Mouse (Mus musculus): Measurements from ENCODE around the gene Ccdc102a. TPM values are rescaled to one million over a fixed set of nuclear protein-coding genes. Genes with fewer than 3 reads are reported as not detected.

Ccdc102a gene
- polyA plus RNA-seq, 1 experiment from 2014 or later, result 18.6 TPM

DNA sequence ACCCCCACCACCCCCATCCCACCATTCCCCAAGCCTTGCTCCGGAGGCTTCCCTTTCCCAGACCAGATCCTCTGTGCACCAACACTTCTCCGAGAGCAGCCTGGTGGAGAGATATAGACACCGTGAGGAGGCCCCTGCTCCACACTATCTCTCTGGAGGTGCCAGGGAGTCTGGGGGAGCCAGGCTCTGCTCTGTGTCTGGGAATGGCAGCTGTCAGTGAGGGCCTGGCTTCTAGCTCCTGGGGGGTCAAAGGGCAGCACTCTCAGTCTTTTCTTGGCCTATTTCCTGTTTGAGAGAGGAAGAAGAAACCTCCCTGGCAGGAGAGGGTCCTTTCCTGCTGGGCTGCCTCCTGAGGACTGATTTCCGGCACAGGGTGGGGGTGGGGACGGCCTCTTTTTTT, 16.9 kb downstream of the Ccdc102a start:
- H3K27me3 ChIP-seq, result no peaks in the 10 kb centered on the region
- peaks cover 58% of the 10 kb centered on the region for H3K4me1 ChIP-seq (replicated peaks)
- WGBS, result 12% methylated on average over 5 of the region's 5 CpGs
- H3K27ac ChIP-seq, result peak overlapping the region; percentile 88
- H3K9me3 ChIP-seq (replicated peaks), result no peaks in the 10 kb centered on the region
- ATAC-seq (replicated peaks; ENCODE audit: insufficient number of reproducible peaks, insufficient read depth, low FRiP score, low read depth), result peak; percentile 50
- H3K36me3 ChIP-seq, result peaks cover 14% of the 10 kb centered on the region
- peak overlapping the region; percentile 39 for H3K4me2 ChIP-seq
- H3K4me3 ChIP-seq, result no peak overlapping the region
- peak overlapping the region; percentile 36; the same call in 1 of the 2 replicates for H3K9ac ChIP-seq

DNA sequence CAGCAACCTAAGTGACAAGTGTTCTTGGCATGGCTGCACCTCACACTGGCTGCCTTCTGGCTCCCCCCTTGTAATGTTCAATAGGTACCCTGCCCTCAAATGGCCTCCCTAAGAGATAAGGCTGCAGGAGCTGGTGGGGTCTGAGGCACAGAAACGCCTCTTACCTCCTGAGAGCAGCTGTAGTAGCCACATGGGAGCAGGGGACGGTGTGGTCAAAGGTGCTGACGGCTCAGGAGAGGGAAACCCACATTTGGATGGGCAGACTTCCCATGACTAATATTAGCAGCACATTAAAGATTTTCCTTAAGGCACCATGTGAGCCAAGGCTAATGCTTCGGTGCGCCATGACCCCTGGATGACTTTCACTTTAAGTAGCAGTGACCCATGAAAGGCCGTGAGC, 17.3 kb downstream of the Ccdc102a start:
- Histone ChIP-seq H3K9ac (no peak overlapping the region), H3K4me1 (replicated peaks) (peaks cover 55% of the 10 kb centered on the region)

DNA sequence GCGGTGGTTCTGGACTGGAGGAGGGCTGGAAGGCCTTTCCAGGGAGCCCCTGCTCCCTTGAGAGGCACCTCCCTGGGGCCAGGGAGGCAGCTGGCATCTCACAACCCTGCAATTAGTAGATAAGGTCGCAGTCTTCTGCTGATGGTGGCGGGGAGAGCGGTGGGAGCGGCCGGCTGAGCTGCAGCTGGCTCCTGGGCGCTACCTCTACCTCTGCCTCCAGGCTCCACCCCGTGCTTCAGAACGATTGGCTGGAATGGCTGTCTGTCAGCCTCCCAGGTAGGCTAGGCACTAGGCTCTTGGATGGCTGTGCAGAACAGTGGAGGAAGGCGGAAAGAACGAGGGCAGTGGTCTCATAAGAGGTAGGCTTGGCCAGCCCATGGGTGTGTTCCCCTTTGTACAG, 18.6 kb downstream of the Ccdc102a start:
- ATAC-seq (replicated peaks; ENCODE audit: insufficient number of reproducible peaks, insufficient read depth, low FRiP score, low read depth), result peak; percentile 23; the same call in 1 of the 2 replicates
- H3K9ac ChIP-seq, result 0 out of 2 replicates have a peak overlapping the region, but pooled peaks have one; percentile 28
- no peaks in the 10 kb centered on the region for H3K27me3 ChIP-seq
- no peak overlapping the region for H3K27ac ChIP-seq
- peaks cover 8% of the 10 kb centered on the region for H3K36me3 ChIP-seq
- H3K4me1 ChIP-seq (replicated peaks), result peaks cover 42% of the 10 kb centered on the region
- H3K4me2 ChIP-seq, result peak overlapping the region; percentile 57
- WGBS, result 19% methylated on average over 11 of the region's 11 CpGs
- H3K9me3 ChIP-seq (replicated peaks), result no peaks in the 10 kb centered on the region
- H3K4me3 ChIP-seq, result peak overlapping the region; percentile 20; the same call in 1 of the 2 replicates

More for the DNA sequence above, 17.3 kb downstream of the Ccdc102a start:
- ATAC-seq (replicated peaks; ENCODE audit: insufficient number of reproducible peaks, insufficient read depth, low FRiP score, low read depth), result peak; percentile 34
- Histone ChIP-seq H3K9me3 (replicated peaks) (no peaks in the 10 kb centered on the region), H3K27ac (peak overlapping the region; percentile 88), H3K4me2 (peak overlapping the region; percentile 39), H3K36me3 (peaks cover 10% of the 10 kb centered on the region), H3K4me3 (no peak overlapping the region), H3K27me3 (no peaks in the 10 kb centered on the region)
- 6% methylated on average over 6 of the region's 6 CpGs for WGBS

DNA sequence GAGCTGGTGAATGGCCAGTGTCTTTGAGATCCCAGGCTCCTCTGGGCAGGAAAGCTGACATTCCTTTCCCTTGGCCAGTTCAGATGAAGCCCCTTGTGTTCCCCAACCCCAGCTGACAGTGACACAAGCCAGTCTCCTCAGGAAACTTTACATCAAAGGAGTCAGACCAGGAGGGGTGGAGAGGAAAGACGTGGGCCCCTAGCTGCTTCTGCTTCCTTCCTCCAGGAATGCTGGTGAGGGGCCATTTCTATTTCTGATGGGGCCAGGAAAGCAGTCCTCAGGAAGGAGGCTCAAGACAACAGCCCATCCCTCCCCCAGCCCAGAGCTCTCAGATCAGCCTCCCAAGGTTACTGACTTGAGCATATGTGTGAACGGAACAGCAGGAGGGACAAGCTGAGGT, 25.0 kb downstream of the Ccdc102a start:
- Histone ChIP-seq H3K9ac (no peak overlapping the region), H3K36me3 (no peaks in the 10 kb centered on the region), H3K4me3 (no peak overlapping the region), H3K4me2 (no peak overlapping the region), H3K4me1 (replicated peaks) (peaks cover 17% of the 10 kb centered on the region), H3K27ac (0 out of 2 replicates have a peak overlapping the region, but pooled peaks have one; percentile 49), H3K9me3 (replicated peaks) (no peaks in the 10 kb centered on the region), H3K27me3 (no peaks in the 10 kb centered on the region)
- peak; percentile 56 for ATAC-seq (replicated peaks; ENCODE audit: insufficient number of reproducible peaks, insufficient read depth, low FRiP score, low read depth)
- 18% methylated on average over 2 of the region's 2 CpGs for WGBS

DNA sequence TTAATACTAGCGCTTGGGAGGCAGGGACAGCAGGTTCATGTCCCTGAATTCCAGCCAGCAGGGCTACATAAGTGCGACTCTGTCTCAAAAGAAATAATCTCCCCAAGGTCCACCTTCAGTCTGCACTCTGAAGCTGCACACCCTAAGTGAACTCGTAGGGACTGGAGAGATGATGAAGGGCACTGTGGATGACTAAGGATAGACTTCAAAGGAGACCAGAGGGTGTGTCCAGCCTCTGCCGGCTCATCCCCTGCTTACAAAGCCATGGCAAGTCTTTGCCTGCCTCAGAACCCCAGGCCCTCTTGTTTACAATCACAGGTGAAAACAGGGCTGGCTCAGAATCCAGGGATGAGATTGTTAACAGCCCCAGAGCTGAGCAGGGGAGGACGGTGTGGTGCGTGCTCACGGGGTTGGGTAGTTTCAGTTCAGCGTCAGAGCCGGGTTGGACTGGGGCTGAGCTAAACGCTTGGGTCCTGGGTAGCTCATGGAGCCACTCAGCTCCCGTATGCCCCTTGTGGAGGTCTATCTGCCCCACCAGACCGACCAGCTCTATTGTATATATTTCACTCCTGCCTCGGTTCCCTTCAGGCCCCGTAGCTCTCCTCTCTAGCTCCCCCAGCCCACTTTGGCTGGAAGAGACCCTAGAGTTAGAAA, 29.4 kb downstream of the Ccdc102a start:
- Histone ChIP-seq H3K4me3 (no peak overlapping the region), H3K9me3 (replicated peaks) (no peaks in the 10 kb centered on the region), H3K4me1 (replicated peaks) (peaks cover 15% of the 10 kb centered on the region), H3K27ac (no peak overlapping the region), H3K36me3 (no peaks in the 10 kb centered on the region), H3K4me2 (peak overlapping the region; percentile 33), H3K9ac (no peak overlapping the region), H3K27me3 (no peaks in the 10 kb centered on the region)
- ATAC-seq (replicated peaks; ENCODE audit: insufficient number of reproducible peaks, insufficient read depth, low FRiP score, low read depth), result no peak
- WGBS, result 30% methylated on average over 14 of the region's 14 CpGs

DNA sequence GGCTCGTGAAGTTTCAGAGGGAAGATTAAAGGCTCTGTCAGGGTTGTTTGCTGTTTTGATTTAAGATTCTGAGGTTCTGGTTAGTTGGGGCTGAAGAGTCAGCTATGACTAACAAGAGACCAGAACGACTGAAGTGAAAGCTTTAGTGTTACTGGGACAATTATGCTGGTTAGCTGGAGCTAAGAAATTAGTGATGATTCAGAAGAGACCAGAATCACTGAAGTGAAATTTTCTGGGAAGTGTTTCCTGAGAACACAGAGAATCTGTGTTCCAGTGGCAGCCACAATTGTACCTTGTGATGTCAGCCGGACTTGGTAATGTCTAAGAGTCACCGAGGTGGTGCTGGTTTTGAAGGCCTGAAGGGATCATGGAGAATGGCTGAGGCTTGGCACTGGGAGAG, 37.2 kb downstream of the Ccdc102a start:
- no peak overlapping the region for H3K4me3 ChIP-seq
- no peaks in the 10 kb centered on the region for H3K27me3 ChIP-seq
- WGBS, result 59% methylated on average over 4 of the region's 4 CpGs
- no peak overlapping the region for H3K4me2 ChIP-seq
- H3K36me3 ChIP-seq, result no peaks in the 10 kb centered on the region
- H3K4me1 ChIP-seq (replicated peaks), result peaks cover 8% of the 10 kb centered on the region
- H3K27ac ChIP-seq, result no peak overlapping the region
- H3K9ac ChIP-seq, result no peak overlapping the region
- no peaks in the 10 kb centered on the region for H3K9me3 ChIP-seq (replicated peaks)
- ATAC-seq (replicated peaks; ENCODE audit: insufficient number of reproducible peaks, insufficient read depth, low FRiP score, low read depth), result no peak

DNA sequence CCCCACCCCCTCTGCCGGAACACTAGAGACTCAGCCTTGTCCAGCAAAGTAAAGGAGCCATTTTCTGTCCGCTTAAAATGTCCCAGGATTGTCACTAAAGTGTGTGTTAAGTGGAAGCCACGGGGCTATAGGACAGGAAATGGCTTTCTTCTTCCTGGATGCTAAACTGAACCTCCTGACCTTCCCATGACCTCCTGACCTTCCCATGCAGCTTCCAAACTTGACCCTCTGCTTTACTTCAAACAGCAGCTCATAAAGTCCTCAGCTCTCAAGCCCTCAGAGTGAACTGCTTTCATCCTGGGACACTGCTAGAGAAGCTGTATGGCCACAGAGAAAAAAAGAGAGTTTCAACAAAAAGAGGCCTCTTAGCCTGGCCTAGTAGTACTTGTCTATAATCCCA, 41.1 kb downstream of the Ccdc102a start:
- 44% methylated on average over 3 of the region's 3 CpGs for WGBS
- Histone ChIP-seq H3K4me1 (replicated peaks) (peaks cover 37% of the 10 kb centered on the region), H3K9ac (no peak overlapping the region), H3K4me2 (peak overlapping the region; percentile 94), H3K4me3 (no peak overlapping the region), H3K36me3 (no peaks in the 10 kb centered on the region), H3K27me3 (no peaks in the 10 kb centered on the region), H3K27ac (peak overlapping the region; percentile 63), H3K9me3 (replicated peaks) (no peaks in the 10 kb centered on the region)
- ATAC-seq (replicated peaks; ENCODE audit: insufficient number of reproducible peaks, insufficient read depth, low FRiP score, low read depth), result no peak

DNA sequence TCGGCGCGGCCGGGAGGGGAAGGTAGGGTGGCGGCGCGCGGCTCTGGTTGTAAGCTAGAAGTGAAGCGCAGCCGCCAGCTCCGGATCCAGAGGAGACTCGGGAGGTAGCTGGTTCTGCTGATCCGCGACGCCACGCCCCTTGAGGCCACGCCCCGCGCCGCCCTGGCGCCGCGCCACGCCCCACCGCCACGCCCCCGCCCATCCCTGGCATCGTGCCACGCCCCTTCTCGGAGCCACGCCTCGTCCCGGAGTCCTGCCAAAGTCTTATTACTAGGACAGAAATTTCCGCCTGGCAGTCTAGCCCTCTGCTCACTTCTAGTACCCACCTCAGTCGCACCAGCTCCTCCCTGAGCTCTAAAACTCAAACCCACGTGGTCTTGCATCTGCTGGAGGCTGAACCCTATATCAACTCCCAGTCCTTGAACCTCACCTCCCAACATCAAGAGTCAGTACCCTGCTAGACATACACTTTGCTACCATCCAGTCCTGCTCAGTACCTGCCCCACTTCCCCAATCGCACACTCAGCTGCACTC, 41.6 kb downstream of the Ccdc102a start, which contains the start of gene Dok4:
Gene Dok4 (minus strand): TSS at position 134 of the 534 bp plus-strand sequence.
- H3K4me1 ChIP-seq (replicated peaks), result peaks cover 42% of the 10 kb centered on the region
- peak within 1 kb of the TSS; percentile 72 for H3K9ac ChIP-seq
- H3K27me3 ChIP-seq, result no peaks in the 10 kb centered on the region
- under 1% methylated on average over 23 of the region's 37 CpGs for WGBS
- peak; percentile 79 for ATAC-seq (replicated peaks; ENCODE audit: insufficient number of reproducible peaks, insufficient read depth, low FRiP score, low read depth)
- no peaks in the 10 kb centered on the region for H3K36me3 ChIP-seq
- peak within 1 kb of the TSS; percentile 71 for H3K4me3 ChIP-seq
- peak within 1 kb of the TSS; percentile 94 for H3K4me2 ChIP-seq
- no peaks in the 10 kb centered on the region for H3K9me3 ChIP-seq (replicated peaks)
- H3K27ac ChIP-seq, result peak within 1 kb of the TSS; percentile 78

DNA sequence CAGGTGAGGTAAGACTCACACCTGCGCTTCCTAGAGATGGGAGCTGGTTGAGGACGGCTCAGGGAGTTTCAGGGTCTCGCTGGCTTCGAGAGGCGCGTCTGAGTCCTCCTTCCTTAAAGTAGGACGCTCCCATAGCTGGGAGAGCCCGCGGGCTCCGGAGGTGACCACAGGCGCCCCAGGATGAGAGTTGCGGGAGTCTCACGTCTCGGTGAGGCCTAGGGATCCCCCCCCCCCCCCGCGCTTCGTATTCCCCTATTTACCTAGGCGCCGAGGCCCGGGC, 42.1 kb downstream of the Ccdc102a start:
- no peak for ATAC-seq (replicated peaks; ENCODE audit: insufficient number of reproducible peaks, insufficient read depth, low FRiP score, low read depth)
- peak overlapping the region; percentile 94 for H3K4me2 ChIP-seq
- no peaks in the 10 kb centered on the region for H3K9me3 ChIP-seq (replicated peaks)
- H3K36me3 ChIP-seq, result no peaks in the 10 kb centered on the region
- no peaks in the 10 kb centered on the region for H3K27me3 ChIP-seq
- H3K27ac ChIP-seq, result peak overlapping the region; percentile 78
- H3K4me1 ChIP-seq (replicated peaks), result peaks cover 47% of the 10 kb centered on the region
- H3K9ac ChIP-seq, result peak overlapping the region; percentile 72
- 1% methylated on average over 6 of the region's 20 CpGs for WGBS
- peak overlapping the region; percentile 71 for H3K4me3 ChIP-seq

DNA sequence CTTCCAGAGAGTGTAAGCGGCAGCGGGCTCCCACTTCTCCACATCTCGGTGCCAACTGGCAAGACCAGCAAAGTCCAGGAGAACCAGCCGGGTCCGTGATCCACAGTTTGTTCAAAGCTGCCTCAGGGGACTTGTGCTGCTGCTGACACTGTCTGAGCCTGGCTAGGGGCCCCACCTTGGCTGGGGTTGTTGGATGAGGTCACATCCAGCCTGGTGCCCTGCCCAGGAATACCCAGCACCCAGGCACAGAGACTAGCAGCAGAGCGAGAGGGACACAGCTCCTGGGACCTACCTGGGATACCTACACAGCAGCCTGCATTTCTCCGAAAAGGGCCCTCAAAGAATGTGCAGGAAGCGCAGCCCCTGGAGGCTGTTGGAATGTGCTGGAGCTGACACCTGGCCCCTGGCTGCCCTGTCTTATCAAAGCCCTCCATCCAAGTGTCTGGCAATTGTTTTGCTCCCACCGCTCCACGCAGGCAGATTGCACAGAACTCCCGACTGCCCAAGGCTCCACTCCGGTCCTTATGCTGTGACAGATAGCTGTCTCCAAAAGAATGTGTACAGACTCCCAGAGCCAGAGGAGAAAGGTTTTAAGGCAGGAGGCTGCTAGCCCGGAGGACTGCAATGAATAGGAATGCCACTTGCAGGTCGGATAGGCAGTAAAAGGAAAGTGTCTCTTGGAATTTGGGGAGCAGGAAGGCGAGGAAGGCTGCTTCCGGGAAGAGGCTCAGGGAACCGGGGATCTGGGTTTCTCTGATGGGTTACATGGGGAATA, 42.6 kb downstream of the Ccdc102a start:
- peak overlapping the region; percentile 78 for H3K27ac ChIP-seq
- peaks cover 52% of the 10 kb centered on the region for H3K4me1 ChIP-seq (replicated peaks)
- no peaks in the 10 kb centered on the region for H3K9me3 ChIP-seq (replicated peaks)
- 5% methylated on average over 17 of the region's 17 CpGs for WGBS
- H3K4me2 ChIP-seq, result peak overlapping the region; percentile 94
- no peaks in the 10 kb centered on the region for H3K27me3 ChIP-seq
- peak overlapping the region; percentile 71 for H3K4me3 ChIP-seq
- peak overlapping the region; percentile 72 for H3K9ac ChIP-seq
- no peaks in the 10 kb centered on the region for H3K36me3 ChIP-seq
- no peak for ATAC-seq (replicated peaks; ENCODE audit: insufficient number of reproducible peaks, insufficient read depth, low FRiP score, low read depth)

DNA sequence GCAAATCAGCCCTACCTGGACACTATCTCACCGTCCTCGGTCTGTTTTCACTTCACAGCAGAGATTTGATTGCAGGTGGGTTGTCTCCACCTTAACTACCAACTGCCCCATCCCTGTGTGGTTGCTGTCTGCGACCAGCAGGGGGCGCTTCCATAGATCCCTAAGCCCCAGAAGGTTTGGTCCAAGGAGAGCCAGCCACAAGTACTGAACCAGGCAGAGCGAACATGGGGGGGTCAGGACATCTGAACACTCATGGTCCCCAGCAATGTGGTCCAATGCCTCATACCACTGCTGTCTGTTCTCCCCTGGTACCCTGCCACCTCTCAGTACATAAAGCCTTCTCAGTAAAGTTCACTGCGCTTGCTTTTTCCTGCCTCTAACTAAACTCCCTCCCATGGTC, 43.5 kb downstream of the Ccdc102a start:
- 7% methylated on average over 6 of the region's 6 CpGs for WGBS
- ATAC-seq (replicated peaks; ENCODE audit: insufficient number of reproducible peaks, insufficient read depth, low FRiP score, low read depth), result no peak; the same call in 1 of the 2 replicates
- H3K4me1 ChIP-seq (replicated peaks), result peaks cover 61% of the 10 kb centered on the region

More for the DNA sequence above, 43.5 kb downstream of the Ccdc102a start:
- Histone ChIP-seq H3K9ac (peak overlapping the region; percentile 72; the same call in 1 of the 2 replicates), H3K9me3 (replicated peaks) (no peaks in the 10 kb centered on the region), H3K36me3 (no peaks in the 10 kb centered on the region), H3K27ac (no peak overlapping the region), H3K27me3 (no peaks in the 10 kb centered on the region), H3K4me3 (peak overlapping the region; percentile 71), H3K4me2 (peak overlapping the region; percentile 94)

Measured in heart, embryonic 15.5 days (tissue).